Mouse (Mus musculus) spleen, adult 12 weeks (tissue): ENCODE results near the gene Vcam1.

Experiments used
- DNase-seq: peaks from one replicate; pipeline ENCODE4 v3.0.0; 2022; ENCODE audit warnings: low spot score

Vcam1 gene

GRCm38 (mm10) chr3:116129259-116129738 is at the start of gene Vcam1:
Gene Vcam1, minus strand, starts transcription at chr3:116129688.
- no peak for DNase-seq

GRCm38 (mm10) chr3:116175106-116175505 is 45.6 kb upstream of the Vcam1 start:
- DNase-seq: no peak

GRCm38 (mm10) chr3:116171461-116171860 is 42.0 kb upstream of the Vcam1 start:
- no peak for DNase-seq

DNA sequence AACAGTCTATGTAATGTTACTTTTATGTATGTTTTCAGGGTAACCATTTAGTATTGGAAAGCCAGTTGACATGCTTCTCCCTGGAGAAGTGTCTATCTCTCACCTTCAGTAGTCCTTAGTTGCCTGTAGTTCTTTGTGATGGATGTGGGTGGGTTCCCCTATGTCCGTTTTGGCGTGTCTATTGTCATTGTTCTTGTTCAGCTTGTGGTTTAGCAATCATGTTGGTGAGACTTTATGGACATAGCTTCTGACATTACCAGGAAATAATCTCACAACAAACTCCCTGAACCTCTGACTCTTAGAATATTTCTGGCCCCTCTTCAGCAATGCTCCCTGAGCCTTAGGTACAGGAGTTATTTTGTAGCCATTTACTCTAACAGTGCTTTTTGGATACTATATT is 38.6 kb upstream of the Vcam1 start:
- DNase-seq: no peak

DNA sequence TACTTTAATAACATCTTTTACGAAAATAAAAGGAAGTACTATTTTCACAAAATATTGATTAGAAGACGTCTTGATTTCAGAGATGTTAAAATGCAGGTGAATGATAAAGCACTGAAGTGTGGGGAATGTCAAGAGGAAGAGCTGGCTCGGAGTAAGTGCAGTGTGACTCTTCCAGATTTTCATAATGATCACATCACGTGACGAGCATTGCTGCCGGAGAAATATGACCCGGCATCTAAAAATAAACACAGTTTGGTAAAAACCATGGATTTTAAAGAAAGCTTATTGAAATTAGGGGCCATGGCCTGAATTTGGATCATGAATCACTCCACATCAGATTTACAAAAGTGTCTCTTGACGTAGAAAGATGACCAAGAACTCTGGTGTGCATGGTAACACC is 36.8 kb upstream of the Vcam1 start:
- no peak for DNase-seq

DNA sequence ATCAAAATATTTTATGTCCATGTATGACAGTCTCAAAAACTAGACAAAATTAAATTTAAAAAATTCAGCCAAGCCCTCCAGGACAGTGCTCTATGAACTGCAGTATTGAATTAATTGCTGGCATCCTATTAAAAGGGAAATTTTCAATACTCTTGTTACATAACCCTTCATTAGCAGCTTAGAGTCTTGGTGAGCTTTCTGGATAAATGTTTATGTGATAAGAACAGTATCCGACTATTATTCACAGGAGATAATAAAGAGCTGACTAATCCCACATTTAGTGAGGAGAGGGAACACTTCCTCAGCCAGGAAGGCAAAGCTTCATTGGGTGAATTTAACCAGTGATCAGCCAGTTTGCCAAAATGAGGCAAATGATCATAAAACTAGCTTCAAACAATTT is 35.5 kb upstream of the Vcam1 start:
- no peak for DNase-seq

DNA sequence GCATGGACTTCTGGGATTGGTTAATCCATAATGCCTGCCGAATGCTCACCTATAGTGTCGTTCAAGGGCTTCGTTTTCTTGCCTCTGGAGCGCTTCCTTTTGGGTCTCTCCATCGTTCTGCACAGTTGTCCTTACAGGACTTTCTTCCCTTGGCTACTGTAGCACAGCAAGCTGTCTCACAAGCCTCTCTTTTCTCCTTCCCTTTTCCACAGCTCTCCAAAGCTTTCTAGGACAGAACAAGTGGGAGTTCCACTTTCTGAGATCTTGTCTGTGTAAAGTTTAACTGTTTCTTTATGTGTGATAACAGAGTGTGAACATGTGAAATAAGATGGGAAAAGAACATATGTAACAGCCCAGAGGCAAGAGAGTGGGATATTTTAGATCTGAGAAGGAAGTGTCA is 34.0 kb upstream of the Vcam1 start:
- DNase-seq: no peak

DNA sequence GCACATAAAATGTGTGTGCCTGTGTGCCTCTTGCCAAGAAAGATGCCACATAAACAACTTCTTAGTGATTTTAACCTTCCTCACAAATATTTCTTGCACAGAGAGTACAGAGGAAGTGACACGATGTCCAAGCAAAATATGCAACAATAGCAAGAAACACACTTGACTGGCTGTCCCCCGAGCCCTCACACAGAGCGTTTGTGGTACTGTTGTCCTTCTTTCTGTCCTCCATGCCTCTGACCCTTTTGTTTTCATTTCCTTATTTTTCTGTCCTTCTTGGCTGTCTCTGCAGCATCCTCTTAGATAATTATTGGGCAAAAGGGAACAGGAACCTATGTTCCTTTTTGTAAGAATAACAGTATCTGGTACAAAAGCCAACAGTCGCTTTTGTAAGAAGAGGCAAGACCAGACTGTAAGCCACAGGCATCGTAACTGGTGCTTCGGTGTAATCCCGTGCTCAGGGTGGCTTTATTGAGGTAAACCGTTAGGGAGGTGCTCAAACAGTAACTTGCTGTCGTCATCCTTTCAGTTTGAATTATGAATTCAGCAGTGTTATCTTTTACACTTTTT is 32.7 kb upstream of the Vcam1 start:
- DNase-seq: no peak

GRCm38 (mm10) chr3:116159376-116159775 is 29.9 kb upstream of the Vcam1 start:
- DNase-seq: no peak

DNA sequence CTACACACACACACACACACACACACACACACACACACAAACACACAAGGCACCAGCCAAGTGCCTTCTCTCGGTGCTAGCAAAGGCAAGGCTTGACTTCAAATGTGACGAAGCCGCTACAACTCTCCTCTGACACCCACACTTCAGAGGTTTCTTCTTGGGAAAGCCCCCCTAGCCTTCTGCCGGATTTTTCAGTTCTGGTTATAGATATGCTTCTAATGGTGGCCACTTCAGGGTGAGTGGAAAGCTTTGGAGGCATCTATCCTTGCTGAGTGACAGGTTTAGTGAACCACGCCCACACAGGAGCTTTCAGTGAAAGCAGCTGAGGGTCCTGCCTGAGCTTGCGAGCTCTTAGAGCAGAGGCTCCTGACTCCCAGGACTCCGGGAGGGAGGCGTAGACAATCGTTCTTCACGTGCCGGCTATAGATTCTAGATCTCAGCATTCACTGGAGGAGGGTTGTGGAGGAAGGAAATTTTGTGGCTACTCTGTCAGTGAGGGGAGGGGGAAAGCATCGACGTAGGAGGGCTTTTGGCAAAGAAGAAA is 28.0 kb upstream of the Vcam1 start:
- DNase-seq: no peak

- DNase-seq: no peak
Measured at GRCm38 (mm10) chr3:116150056-116150632, 20.7 kb upstream of the Vcam1 start.

GRCm38 (mm10) chr3:116149096-116149495 is 19.6 kb upstream of the Vcam1 start:
- DNase-seq: no peak

DNA sequence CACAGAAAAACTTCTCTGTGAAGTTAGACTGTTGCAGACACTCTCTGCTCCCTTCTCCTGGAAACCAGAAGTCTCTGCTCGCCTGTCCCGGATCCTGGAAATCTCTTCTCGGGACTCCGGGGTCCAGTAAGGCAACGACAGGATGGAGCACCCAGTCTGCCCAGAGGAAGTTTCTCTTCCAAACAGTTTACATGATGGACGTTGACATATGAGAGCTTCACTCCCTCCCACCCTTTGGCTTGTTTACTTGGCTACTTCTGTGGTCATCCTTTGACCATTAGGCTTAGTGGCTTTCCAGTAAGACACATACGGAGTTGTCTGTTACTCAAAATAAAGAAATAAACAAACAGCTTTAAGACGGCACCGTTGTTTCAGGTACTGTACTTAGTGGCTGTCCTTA is 19.2 kb upstream of the Vcam1 start:
- no peak for DNase-seq

DNA sequence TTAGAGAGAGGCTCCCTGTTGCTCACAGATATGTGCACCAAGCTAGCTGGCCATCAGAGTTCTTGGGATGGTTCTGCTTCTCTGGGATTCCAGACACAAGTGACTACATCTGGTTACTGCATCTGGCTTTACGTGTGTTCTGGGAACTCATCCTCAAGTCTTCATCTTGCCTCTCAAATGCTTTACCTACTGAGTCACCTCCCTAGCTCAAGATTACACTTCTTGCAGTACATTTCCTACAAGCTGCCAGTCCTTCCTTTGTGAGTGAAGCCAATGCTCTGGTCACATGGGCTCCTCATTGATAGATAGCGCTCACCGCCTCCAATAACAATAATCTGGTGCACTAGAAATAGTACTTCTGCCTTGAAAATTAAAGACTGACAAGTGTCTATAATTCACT is 11.7 kb upstream of the Vcam1 start:
- DNase-seq: no peak

DNA sequence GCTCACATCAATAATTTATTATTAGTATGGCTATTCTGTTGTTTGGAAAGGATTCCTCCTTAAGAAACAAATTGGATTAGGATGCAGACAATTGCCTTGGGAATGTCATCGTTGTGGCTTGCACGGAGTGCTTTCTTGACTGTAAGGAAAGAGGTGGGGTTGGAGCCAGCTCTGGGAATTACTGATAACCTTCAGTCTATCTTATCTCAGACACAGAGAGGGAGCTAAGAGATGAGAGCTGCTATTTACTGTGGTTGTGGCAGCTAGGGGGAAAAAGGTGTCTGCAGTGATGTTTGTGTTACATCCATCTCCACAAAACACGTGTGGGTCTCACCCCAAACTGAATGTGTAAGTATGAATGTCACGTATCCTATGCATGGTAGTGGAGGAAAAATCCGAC is 9.5 kb upstream of the Vcam1 start:
- DNase-seq: no peak

DNA sequence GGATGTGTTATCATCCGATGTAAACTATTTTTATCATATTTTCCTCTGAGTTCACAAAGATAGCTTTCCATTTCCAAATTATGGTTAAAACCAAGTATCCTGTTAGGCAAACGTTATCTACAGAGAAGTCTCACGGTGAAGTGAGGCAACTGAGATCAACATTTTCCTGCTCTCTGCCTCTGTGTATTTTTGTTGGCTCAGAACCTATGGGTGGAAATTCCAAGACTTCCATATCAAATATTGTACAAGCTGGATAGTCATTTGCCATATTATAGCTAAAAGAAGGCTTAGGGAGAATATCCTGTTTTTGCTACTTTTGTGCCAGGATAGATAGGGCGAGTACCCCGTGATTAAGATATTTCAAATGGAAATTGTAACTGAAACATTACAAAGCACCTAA is 8.6 kb upstream of the Vcam1 start:
- DNase-seq: no peak

GRCm38 (mm10) chr3:116133363-116133762 is 3.9 kb upstream of the Vcam1 start:
- no peak for DNase-seq

GRCm38 (mm10) chr3:116130711-116131110 is 1.2 kb upstream of the Vcam1 start:
- DNase-seq: no peak

GRCm38 (mm10) chr3:116129841-116130595 is 530 bp upstream of the Vcam1 start:
- DNase-seq: no peak

DNA sequence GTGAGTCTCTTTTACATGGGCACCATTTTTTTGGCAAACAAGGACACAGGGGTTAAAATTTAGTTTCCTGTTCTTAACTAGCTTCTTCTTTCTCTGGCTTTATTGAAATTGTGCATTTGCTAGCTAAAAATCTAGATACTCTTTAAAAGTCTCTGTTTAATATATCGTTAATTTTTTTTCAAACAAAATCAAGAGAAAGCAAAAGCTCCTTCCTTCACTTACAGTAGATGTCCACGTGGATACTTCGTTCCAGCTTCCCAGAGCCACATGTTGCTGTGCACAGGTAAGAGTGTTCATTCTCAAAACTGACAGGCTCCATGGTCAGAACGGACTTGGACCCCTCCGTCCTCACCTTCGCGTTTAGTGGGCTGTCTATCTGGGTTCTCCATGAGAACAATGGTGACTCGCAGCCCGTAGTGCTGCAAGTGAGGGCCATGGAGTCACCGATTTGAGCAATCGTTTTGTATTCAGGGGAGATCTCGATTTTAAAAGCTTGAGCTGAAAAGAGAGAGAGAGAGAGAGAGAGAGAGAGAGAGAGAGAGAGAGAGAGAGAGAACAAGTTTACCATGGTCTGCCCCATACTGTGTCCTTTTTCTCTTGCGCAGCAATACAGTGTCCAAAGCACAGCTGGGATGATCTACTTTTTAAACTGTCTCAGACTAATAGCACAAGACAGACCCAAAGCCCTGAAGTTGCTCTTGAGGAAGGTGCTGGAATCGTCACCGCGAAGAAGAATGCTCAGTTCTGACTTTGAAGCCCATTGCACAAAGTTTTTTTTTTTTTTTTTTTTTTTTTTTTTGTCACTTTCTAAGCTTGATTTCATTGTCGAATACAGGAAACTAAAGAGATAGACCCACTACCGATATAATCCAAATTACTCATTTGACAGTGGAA is 930 bp downstream of the Vcam1 start:
- DNase-seq: no peak

DNA sequence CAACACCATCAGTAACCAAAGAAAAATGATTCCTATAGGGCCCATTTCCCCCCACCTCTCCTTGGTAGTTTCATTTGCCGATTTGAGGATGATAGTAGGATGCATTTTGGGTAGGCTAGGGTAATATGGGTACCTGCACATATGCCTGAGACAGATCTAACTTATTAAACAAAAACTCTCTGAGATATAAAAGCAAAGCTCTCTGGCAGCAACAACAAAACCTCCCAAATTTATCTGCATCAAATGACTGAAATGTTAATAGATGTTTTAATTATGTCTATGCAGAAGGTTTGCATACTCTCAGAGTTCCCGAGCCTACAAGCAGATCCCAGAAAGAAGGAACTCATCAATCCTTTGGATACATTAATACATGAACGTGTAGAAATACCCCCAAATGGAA is 1.7 kb downstream of the Vcam1 start:
- no peak for DNase-seq

DNA sequence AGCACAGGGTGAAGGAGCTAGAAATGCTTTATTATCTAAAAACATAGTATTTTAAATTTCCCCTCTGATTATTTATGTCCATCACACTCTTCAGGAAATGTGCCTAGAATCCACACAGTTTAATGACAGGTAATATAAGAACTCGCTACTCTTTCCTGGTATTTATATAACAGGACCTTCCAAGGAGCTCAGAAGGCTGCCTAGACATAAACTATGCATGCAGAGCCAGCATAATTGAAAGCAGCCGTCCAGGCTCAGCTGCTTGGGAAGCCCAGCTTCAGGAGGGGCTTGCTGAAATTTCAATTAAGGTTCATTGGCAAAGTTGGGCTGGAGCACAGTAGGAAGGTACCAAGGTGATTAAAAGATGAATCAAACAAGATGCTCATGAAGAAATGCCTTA is 2.2 kb downstream of the Vcam1 start:
- no peak for DNase-seq
